Mouse (Mus musculus) cerebellum, adult 2 months (tissue): Measurements from ENCODE around the gene Akap2.

Experiments used
- CTCF ChIP-seq: fragments of 200-500 bp; IDR thresholded peaks from 2 replicates; pipeline ENCODE4 v1.5.1; 2011; ENCODE audit warnings: low read depth, mild to moderate bottlenecking, control low read depth, low read length, moderate library complexity, borderline replicate concordance; ENCODE audit not compliant: insufficient read depth
- POLR2A ChIP-seq: fragments of 200-500 bp; IDR thresholded peaks from 2 replicates; pipeline ENCODE4 v1.6.1; 2011; ENCODE audit warnings: low read length, control low read depth, borderline replicate concordance; ENCODE audit not compliant: insufficient read depth

DNA sequence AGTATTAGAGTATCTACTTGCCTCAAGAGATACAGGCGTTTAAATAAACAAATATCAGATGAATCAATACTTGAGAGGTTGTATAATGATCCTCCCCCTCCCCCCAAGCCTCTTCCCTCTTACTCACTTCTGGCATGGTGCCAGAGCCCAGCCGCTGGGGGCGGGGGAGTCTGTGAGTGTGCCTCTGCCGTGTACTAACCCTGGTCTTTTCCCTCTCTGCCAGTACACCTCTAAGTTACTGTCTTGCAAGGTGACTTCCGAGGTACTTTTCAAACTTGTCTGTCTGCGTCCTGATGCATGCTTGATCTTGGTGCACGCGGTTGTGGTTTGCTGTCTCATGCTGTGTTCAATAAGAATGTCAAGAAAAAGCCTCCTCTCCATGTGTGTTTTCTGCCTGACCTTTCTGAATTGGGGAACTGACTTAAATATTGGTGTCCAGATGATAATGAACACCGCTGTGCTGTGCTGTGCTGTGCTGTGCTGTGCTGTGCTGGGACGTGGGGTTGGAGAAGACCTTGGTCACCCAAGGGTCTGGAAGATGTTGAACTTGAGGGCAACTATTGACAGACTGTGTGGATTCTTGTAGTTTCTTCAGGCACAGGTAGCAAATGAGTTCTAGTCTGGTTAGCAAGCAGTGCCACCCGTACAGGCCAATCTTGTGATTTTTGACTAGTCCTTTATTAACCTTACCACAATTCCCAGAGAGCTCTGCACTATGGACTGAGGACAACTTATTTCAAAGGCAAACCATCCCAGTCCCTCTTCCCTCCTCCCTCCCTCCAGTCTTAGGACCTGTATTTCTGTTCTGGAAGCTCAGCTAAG is 168.8 kb downstream of the Akap2 start:
- TF ChIP-seq CTCF = no peak
- no peak for TF ChIP-seq POLR2A
